Mouse (Mus musculus) midbrain, embryonic 14.5 days (tissue): Measurements from ENCODE around the gene Gm10644. TPM values are rescaled to one million over a fixed set of nuclear protein-coding genes. Genes with fewer than 3 reads are reported as not detected.
A peak's percentile ranks its signal among the peaks of the same experiment; 100 is the strongest.

Experiments used
- ATAC-seq: fragments of 200-750 bp; cut with Nextera tagmentation; 2 replicates; pipeline ENCODE4 v1.8.0; 2017; ENCODE audit warnings: moderate number of reproducible peaks, moderate library complexity; ENCODE audit not compliant: low FRiP score, low TSS enrichment
- DNase-seq: peaks from one replicate; pipeline ENCODE4 v3.0.0-alpha.2; 2015
- H3K27ac ChIP-seq: fragments of 300-500 bp; sonication (generic); replicated peaks from 2 replicates; pipeline ENCODE4 v1.5.1; 2014; ENCODE audit warnings: mild to moderate bottlenecking, low read depth, low read length, moderate library complexity
- H3K27me3 ChIP-seq: fragments of 300-500 bp; sonication (generic); 2 replicates; pipeline ENCODE4 v1.6.1; 2014; ENCODE audit warnings: low read length, control low read depth, mixed read lengths; ENCODE audit not compliant: control insufficient read depth, insufficient read depth
- H3K36me3 ChIP-seq: fragments of 300-500 bp; sonication (generic); 2 replicates; pipeline ENCODE4 v1.6.1; 2014; ENCODE audit warnings: low read length, control low read depth; ENCODE audit not compliant: control insufficient read depth, insufficient read depth
- H3K4me1 ChIP-seq: fragments of 300-500 bp; sonication (generic); 2 replicates; pipeline ENCODE4 v1.6.1; 2014; ENCODE audit warnings: mild to moderate bottlenecking, antibody characterized with exemption, low read length, control low read depth; ENCODE audit not compliant: control insufficient read depth, insufficient read depth
- H3K4me2 ChIP-seq: fragments of 300-500 bp; sonication (generic); 2 replicates; pipeline ENCODE4 v1.6.1; 2014; ENCODE audit warnings: mild to moderate bottlenecking, low read length, moderate library complexity
- H3K4me3 ChIP-seq: fragments of 300-500 bp; sonication (generic); replicated peaks from 2 replicates; pipeline ENCODE4 v1.5.1; 2014; ENCODE audit warnings: low read depth, low read length
- H3K9ac ChIP-seq: fragments of 300-500 bp; sonication (generic); replicated peaks from 2 replicates; pipeline ENCODE4 v1.6.1; 2014; ENCODE audit warnings: mild to moderate bottlenecking, low read length, moderate library complexity
- H3K9me3 ChIP-seq: fragments of 300-500 bp; sonication (generic); 2 replicates; pipeline ENCODE4 v1.6.1; 2016; ENCODE audit warnings: low read length, control low read depth, mixed read lengths; ENCODE audit not compliant: control insufficient read depth
- WGBS: fragments of 180-500 bp; shearing (Covaris S2); extraction: QIAGEN DNeasy Blood & Tissue Kit; methylation state at CpG from one replicate; pipeline ENCODE4 v1.1.7; 2014; 5-methylcytosine and 5-hydroxymethylcytosine counted together
- polyA plus RNA-seq: library from polyadenylated mRNA; unstranded; fragments of >200 nt; fragmentation: Nextera tagmentation; extraction: Ambion mirVana; gene quantifications from 2 replicates; pipeline ENCODE4 v1.2.1, GENCODE M21; 2014

The Gm10644 gene
- 1.0 and 1.1 TPM in 2 replicates for polyA plus RNA-seq

DNA sequence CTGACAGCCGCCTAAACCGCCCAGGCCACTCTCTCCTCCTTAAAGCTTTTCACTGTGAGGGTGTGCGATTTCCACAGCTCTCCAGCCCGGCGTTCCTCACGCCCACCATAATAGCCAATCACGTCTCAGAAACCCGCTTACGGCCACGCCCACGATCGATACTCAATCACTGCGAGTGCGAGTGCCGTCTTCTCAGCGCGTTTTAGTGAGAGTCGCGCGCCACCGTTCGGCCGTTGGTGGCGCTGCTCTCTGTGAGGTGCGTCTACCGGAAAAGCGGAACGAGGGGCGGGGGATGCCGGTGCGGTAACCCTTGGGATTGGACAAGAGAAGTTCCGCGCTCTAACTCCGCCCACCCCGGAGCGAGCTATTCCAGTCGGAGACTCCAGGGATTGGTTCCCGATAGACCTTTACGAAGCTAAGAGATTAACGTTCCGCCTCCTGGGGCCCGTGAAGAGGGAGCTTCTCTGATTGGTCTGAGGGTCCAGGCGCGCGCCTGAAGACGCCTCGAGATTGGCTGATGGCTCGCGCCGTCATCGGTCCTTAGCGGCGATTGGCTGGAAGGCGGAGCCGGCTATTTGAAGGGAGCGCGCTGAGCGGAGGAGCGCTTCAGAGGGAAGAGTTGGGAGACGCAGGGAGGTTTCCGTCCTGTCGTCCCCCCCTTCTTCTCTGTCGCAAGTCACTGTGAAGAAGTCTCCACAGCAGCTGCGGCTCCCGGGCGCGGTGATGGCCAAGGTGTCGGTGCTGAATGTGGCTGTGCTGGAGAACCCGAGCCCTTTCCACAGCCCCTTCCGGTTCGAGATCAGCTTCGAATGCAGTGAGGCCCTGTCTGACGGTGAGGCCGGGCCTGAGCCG, at the start of gene Gm10644, which contains the start of gene Asf1b:
TSS of gene Gm10644 (minus strand) at position 100 of the 852 bp plus-strand sequence.
TSS of gene Asf1b (plus strand) at position 402 of the 852 bp plus-strand sequence.
- peak within 1 kb of the TSS; percentile 51 for H3K9ac ChIP-seq
- H3K36me3 ChIP-seq: no peaks in the 10 kb centered on the region
- peaks cover 8% of the 10 kb centered on the region for H3K4me1 ChIP-seq
- H3K27me3 ChIP-seq: no peaks in the 10 kb centered on the region
- peak within 1 kb of the TSS; percentile 67 for H3K27ac ChIP-seq
- peak within 1 kb of the TSS; percentile 94 for H3K4me2 ChIP-seq
- no peaks in the 10 kb centered on the region for H3K9me3 ChIP-seq
- DNase-seq: peak; percentile 100
- H3K4me3 ChIP-seq: peak within 1 kb of the TSS; percentile 53
- under 1% methylated on average over 75 of the region's 75 CpGs for WGBS
- peak; percentile 99 for ATAC-seq

DNA sequence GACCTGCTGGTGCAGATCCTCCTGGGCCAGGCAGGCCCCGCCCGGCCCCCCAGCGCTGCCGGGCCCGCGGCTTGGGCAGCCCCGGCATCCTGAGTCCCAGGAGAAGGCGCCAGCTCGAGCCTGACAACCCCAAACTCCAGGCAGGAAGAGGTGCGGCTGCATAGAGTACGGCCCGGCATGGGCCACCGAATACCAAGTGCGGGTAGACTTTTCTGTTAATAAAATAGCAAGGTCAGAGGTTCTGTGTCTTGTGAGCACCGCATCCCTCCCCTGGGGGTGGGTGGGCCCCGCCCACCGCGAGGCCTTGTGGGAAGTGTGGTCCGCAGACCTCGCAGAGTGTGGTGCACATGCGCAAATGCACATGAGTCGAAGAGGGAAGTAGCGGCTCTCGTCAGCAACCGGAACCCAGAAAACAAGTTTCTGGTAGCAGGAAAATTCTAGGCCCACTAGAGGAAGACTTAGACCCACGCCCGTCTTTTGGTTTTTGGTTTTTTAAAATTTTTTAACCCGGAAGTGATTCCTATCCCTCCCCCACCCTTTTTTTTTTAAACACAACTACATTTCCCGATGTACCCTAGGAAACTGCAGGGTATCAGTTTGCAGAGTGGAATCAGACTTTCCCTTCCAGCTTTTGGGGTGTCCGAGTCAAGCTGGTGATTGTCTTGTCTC, 49.7 kb upstream of the Gm10644 start:
- peak overlapping the region; percentile 88 for H3K4me2 ChIP-seq
- 1% methylated on average over 30 of the region's 30 CpGs for WGBS

DNA sequence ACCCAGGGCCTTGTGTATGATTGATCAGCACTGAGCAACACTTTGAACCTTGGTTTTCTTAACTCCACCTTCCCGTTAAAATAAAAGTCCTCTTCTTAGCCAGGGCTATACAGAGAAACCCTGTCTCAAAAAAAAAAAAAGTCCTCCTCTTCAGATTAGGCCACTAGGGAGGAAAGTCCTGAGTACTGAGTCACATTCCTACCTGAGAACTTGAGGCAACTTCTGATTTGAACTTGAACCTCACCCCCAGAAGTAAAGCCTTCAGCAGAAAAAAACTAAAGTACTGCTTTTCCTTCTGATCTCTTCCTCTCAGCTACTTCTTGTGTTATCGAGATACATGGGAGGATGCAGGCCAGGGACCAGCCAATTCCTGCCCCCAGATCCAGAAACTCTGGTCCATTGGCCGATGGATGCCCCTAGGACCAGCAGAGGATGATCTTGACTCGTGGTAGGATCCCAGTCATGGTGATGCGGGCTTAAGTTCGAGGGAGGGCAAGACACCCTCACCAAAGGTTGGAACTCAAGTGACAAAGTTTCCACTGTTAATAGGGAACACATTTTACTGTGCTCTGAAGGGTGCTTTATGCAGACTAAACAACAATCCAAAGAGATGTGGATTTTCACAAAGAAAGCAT, 48.7 kb upstream of the Gm10644 start:
- no peaks in the 10 kb centered on the region for H3K9me3 ChIP-seq
- DNase-seq (no peak), ATAC-seq (no peak)
- peaks cover 14% of the 10 kb centered on the region for H3K4me1 ChIP-seq
- WGBS: 74% methylated on average over 6 of the region's 6 CpGs
- H3K9ac ChIP-seq: no peak overlapping the region
- H3K4me3 ChIP-seq: peak overlapping the region; percentile 57
- peaks cover 12% of the 10 kb centered on the region for H3K36me3 ChIP-seq
- peak overlapping the region; percentile 88 for H3K4me2 ChIP-seq
- H3K27ac ChIP-seq: no peak overlapping the region
- H3K27me3 ChIP-seq: peaks cover 16% of the 10 kb centered on the region; the same call in 1 of the 2 replicates

More for the DNA sequence above, 49.7 kb upstream of the Gm10644 start:
- H3K9ac ChIP-seq: peak overlapping the region; percentile 69
- peak overlapping the region; percentile 57 for H3K4me3 ChIP-seq
- H3K36me3 ChIP-seq: peaks cover 7% of the 10 kb centered on the region
- peaks cover 5% of the 10 kb centered on the region for H3K4me1 ChIP-seq
- H3K9me3 ChIP-seq: no peaks in the 10 kb centered on the region
- H3K27me3 ChIP-seq: peaks cover 16% of the 10 kb centered on the region; the same call in 1 of the 2 replicates
- DNase-seq (peak; percentile 96), ATAC-seq (peak; percentile 86)
- 0 out of 2 replicates have a peak overlapping the region, but pooled peaks have one; percentile 37 for H3K27ac ChIP-seq

DNA sequence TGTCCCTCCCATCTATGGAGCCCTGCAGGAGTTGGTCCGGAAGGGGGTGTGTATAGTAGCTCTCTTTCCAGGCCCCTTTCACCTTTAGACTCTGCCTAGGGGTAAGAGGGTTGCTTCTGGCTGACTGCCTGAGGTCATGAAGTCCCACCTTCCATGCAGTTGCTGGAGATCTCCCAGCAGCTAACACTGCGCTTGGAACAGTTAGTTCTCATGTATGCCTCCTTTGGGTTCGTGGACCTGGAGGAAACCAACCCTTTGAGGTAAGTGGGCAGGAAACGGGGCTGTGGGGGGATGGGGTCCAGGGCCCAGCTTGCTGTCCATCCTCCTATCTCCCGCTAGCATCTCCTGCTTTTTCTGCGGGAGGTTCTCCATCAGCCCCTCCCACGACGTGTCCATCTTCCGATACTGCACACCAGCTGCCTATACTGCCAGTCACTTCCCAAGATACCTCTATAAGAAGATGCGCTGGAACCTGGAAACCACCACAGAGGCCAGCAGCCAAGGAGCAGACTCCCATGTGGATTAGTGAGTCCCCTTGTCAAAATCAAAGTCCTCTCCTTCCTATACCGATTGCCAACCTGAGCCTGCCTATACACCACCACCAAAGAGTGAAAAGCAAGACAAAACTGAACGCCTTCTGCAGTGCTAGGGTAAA, 48.1 kb upstream of the Gm10644 start:
- ATAC-seq (no peak), DNase-seq (no peak)
- no peaks in the 10 kb centered on the region for H3K9me3 ChIP-seq
- no peak overlapping the region for H3K4me2 ChIP-seq
- 52% methylated on average over 12 of the region's 12 CpGs for WGBS
- H3K4me3 ChIP-seq: no peak overlapping the region
- H3K4me1 ChIP-seq: peaks cover 16% of the 10 kb centered on the region
- H3K27me3 ChIP-seq: peaks cover 16% of the 10 kb centered on the region; the same call in 1 of the 2 replicates
- no peak overlapping the region for H3K27ac ChIP-seq
- no peak overlapping the region for H3K9ac ChIP-seq
- peaks cover 12% of the 10 kb centered on the region for H3K36me3 ChIP-seq

DNA sequence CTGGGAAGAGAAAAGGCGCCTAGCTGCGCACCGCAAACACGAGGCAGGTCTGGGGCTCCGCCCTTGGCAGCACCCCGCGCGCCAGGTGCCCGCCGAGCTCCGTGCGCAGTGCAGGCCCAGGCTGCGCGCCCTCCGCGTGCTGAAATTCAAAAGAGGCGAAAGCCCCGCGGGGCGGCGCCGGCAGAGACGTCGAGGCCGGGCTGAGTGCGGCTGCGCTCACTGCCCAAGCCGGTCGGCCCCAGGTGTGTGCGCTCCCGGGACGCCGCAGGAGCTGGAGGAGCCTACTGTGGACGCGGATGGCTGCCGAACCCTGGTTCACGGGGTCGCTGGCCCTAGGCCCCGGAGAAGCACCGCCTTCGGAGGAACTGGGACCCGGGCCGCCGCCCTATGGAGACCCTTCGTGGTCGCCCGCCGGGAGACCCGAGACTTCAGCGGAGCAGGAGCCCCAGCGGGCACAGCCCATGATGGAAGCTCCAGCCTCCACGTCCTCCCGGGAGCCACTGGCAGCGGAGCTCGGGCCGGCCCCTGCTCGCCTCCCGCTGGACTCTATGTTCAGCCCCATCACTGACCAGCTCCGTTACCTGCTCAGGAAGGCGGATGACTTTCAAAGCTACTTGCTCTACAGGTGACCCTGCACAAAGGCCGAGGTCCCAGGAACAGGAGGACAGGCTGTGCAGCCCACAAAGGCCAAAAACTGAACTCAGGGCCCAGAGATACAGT, 46.4 kb upstream of the Gm10644 start, which contains the start of gene 1700067K01Rik:
TSS of gene 1700067K01Rik (plus strand) at position 222 of the 720 bp plus-strand sequence.
- no peak for ATAC-seq
- 0 out of 2 replicates have a peak within 1 kb of the TSS, but pooled peaks have one; percentile 5 for H3K4me3 ChIP-seq
- no peak within 1 kb of the TSS; the same call in 1 of the 2 replicates for H3K9ac ChIP-seq
- no peak within 1 kb of the TSS for H3K27ac ChIP-seq
- DNase-seq: no peak
- peaks cover 16% of the 10 kb centered on the region; the same call in 1 of the 2 replicates for H3K27me3 ChIP-seq
- H3K9me3 ChIP-seq: no peaks in the 10 kb centered on the region
- H3K4me1 ChIP-seq: peaks cover 16% of the 10 kb centered on the region
- peaks cover 12% of the 10 kb centered on the region for H3K36me3 ChIP-seq
- H3K4me2 ChIP-seq: peak within 1 kb of the TSS; percentile 25
- WGBS: 18% methylated on average over 61 of the region's 61 CpGs

DNA sequence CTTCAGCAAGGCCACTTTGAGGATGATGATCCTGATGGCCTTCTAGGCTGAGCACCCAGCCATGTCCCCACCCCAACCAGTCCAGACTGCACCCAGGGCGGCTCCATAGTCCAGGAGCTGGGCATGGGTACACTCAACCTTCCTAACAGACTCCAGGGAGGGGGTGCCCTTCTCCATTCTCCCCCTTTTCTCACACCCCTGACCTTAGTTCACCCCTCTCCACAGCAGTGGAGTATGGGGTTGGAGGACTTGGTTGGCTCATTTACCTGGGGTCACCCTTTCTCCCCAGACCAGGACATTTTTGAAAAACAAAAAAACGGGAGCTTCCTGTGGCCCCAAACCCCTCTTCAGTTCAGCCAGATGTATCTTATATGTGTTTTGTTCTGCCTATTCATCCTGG, 44.8 kb upstream of the Gm10644 start:
- no peak overlapping the region for H3K27ac ChIP-seq
- WGBS: 90% methylated on average over 2 of the region's 2 CpGs
- no peak overlapping the region for H3K4me3 ChIP-seq
- peaks cover 16% of the 10 kb centered on the region; the same call in 1 of the 2 replicates for H3K27me3 ChIP-seq
- DNase-seq: no peak
- no peak for ATAC-seq
- H3K9ac ChIP-seq: 0 out of 2 replicates have a peak overlapping the region, but pooled peaks have one; percentile 67
- H3K36me3 ChIP-seq: peaks cover 17% of the 10 kb centered on the region
- H3K9me3 ChIP-seq: no peaks in the 10 kb centered on the region
- H3K4me1 ChIP-seq: peaks cover 16% of the 10 kb centered on the region
- peak overlapping the region; percentile 77 for H3K4me2 ChIP-seq

DNA sequence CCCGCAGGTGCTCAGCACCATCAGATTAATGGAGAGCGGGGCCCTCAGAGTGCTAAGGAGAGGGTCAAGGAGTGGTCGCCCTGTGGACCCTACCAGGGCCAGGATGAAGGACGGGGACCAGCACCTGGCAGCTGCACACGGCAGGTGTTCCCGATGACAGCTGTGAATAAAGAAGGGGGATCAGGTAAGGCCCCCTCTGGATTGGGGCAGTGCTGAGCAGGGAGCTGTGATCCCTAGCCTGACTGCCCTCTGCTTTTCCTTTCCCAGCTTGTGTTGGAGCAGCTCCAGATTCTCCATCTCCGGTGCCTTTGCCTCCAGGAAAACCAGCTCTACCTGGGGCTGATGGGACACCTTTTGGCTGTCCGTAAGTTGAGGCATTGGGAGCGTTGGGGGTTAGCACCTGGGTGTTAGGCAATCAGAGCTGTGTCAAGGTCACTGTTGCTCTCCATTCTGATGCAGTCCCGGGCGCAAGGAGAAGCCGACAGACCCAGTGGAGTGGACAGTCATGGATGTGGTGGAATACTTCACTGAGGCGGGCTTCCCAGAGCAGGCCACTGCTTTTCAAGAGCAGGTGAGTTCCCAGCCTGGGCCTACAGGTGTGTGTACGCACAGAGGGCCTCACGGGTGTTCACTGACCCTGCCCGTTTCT, 44.2 kb upstream of the Gm10644 start:
- DNase-seq (no peak), ATAC-seq (no peak)
- Histone ChIP-seq H3K27me3 (peaks cover 16% of the 10 kb centered on the region; the same call in 1 of the 2 replicates), H3K4me3 (peak overlapping the region; percentile 72), H3K9ac (peak overlapping the region; percentile 67; the same call in 1 of the 2 replicates), H3K27ac (no peak overlapping the region), H3K9me3 (no peaks in the 10 kb centered on the region), H3K4me1 (peaks cover 16% of the 10 kb centered on the region), H3K4me2 (peak overlapping the region; percentile 77), H3K36me3 (peaks cover 23% of the 10 kb centered on the region)
- 68% methylated on average over 16 of the region's 16 CpGs for WGBS
